Mouse (Mus musculus): ENCODE results near the gene Vcp. TPM values are rescaled to one million over a fixed set of nuclear protein-coding genes. Genes with fewer than 3 reads are reported as not detected.

The Vcp gene
- polyA plus RNA-seq, 1 experiment from 2014 or later = 531 TPM

- ATAC-seq (ENCODE audit: low FRiP score, low TSS enrichment) (no peak), DNase-seq (no peak)
- H3K9ac ChIP-seq (replicated peaks; ENCODE audit: low read length) = no peak overlapping the region
These were observed 51.8 kb downstream of the Vcp start for GRCm38 (mm10) chr4:42948527-42948926.

GRCm38 (mm10) chr4:42946733-42947290 is 53.5 kb downstream of the Vcp start:
- Histone ChIP-seq H3K9ac (replicated peaks; ENCODE audit: low read length) (peak overlapping the region; percentile 27; the same call in 1 of the 2 replicates), H3K27me3 (ENCODE audit: control insufficient read depth, insufficient read depth, low read length) (no peaks in the 10 kb centered on the region), H3K4me1 (ENCODE audit: control insufficient read depth, insufficient read depth, low read length) (peaks cover 45% of the 10 kb centered on the region), H3K27ac (replicated peaks; ENCODE audit: low read depth, low read length) (peak overlapping the region; percentile 96), H3K4me2 (ENCODE audit: low read length) (peak overlapping the region; percentile 43), H3K36me3 (ENCODE audit: control insufficient read depth, insufficient read depth, low read length) (0 out of 2 replicates have a peak, but pooled peaks cover 2% of the 10 kb centered on the region), H3K4me3 (replicated peaks; ENCODE audit: low read depth, low read length) (no peak overlapping the region), H3K9me3 (ENCODE audit: control insufficient read depth, low read length) (no peaks in the 10 kb centered on the region)
- ATAC-seq (ENCODE audit: low FRiP score, low TSS enrichment) (peak; percentile 60), DNase-seq (peak; percentile 94)
- WGBS = 11% methylated on average over 10 of the region's 10 CpGs

More at GRCm38 (mm10) chr4:42948527-42948926, 51.8 kb downstream of the Vcp start:
- Histone ChIP-seq H3K4me2 (ENCODE audit: low read length) (no peak overlapping the region), H3K27ac (replicated peaks; ENCODE audit: low read depth, low read length) (peak overlapping the region; percentile 96), H3K4me3 (replicated peaks; ENCODE audit: low read depth, low read length) (no peak overlapping the region), H3K27me3 (ENCODE audit: control insufficient read depth, insufficient read depth, low read length) (no peaks in the 10 kb centered on the region), H3K4me1 (ENCODE audit: control insufficient read depth, insufficient read depth, low read length) (peaks cover 62% of the 10 kb centered on the region), H3K9me3 (ENCODE audit: control insufficient read depth, low read length) (no peaks in the 10 kb centered on the region), H3K36me3 (ENCODE audit: control insufficient read depth, insufficient read depth, low read length) (peaks cover 9% of the 10 kb centered on the region)
- 38% methylated on average over 13 of the region's 13 CpGs for WGBS

- DNase-seq (peak; percentile 91), ATAC-seq (ENCODE audit: low FRiP score, low TSS enrichment) (no peak)
- H3K36me3 ChIP-seq (ENCODE audit: control insufficient read depth, insufficient read depth, low read length) = 0 out of 2 replicates have a peak, but pooled peaks cover 5% of the 10 kb centered on the region
- peak overlapping the region; percentile 43 for H3K4me2 ChIP-seq (ENCODE audit: low read length)
- WGBS = 7% methylated on average over 5 of the region's 5 CpGs
- peak overlapping the region; percentile 27; the same call in 1 of the 2 replicates for H3K9ac ChIP-seq (replicated peaks; ENCODE audit: low read length)
- H3K27ac ChIP-seq (replicated peaks; ENCODE audit: low read depth, low read length) = peak overlapping the region; percentile 96
- no peak overlapping the region for H3K4me3 ChIP-seq (replicated peaks; ENCODE audit: low read depth, low read length)
- no peaks in the 10 kb centered on the region for H3K9me3 ChIP-seq (ENCODE audit: control insufficient read depth, low read length)
- no peaks in the 10 kb centered on the region for H3K27me3 ChIP-seq (ENCODE audit: control insufficient read depth, insufficient read depth, low read length)
- H3K4me1 ChIP-seq (ENCODE audit: control insufficient read depth, insufficient read depth, low read length) = peaks cover 36% of the 10 kb centered on the region
These were observed 54.4 kb downstream of the Vcp start for GRCm38 (mm10) chr4:42945952-42946351.

- H3K9ac ChIP-seq (replicated peaks; ENCODE audit: low read length) = no peak overlapping the region
- WGBS = 89% methylated on average over 3 of the region's 3 CpGs
- H3K27ac ChIP-seq (replicated peaks; ENCODE audit: low read depth, low read length) = no peak overlapping the region
- no peaks in the 10 kb centered on the region for H3K27me3 ChIP-seq (ENCODE audit: control insufficient read depth, insufficient read depth, low read length)
- peaks cover 34% of the 10 kb centered on the region for H3K4me1 ChIP-seq (ENCODE audit: control insufficient read depth, insufficient read depth, low read length)
- H3K4me2 ChIP-seq (ENCODE audit: low read length) = no peak overlapping the region
- no peaks in the 10 kb centered on the region for H3K9me3 ChIP-seq (ENCODE audit: control insufficient read depth, low read length)
- 0 out of 2 replicates have a peak, but pooled peaks cover 5% of the 10 kb centered on the region for H3K36me3 ChIP-seq (ENCODE audit: control insufficient read depth, insufficient read depth, low read length)
- no peak overlapping the region for H3K4me3 ChIP-seq (replicated peaks; ENCODE audit: low read depth, low read length)
- DNase-seq (no peak), ATAC-seq (ENCODE audit: low FRiP score, low TSS enrichment) (no peak)
These were observed 54.9 kb downstream of the Vcp start for GRCm38 (mm10) chr4:42945445-42945844.

GRCm38 (mm10) chr4:42945043-42945442 is 55.3 kb downstream of the Vcp start:
- no peak overlapping the region for H3K9ac ChIP-seq (replicated peaks; ENCODE audit: low read length)
- no peak for ATAC-seq (ENCODE audit: low FRiP score, low TSS enrichment)
- H3K36me3 ChIP-seq (ENCODE audit: control insufficient read depth, insufficient read depth, low read length) = 0 out of 2 replicates have a peak, but pooled peaks cover 5% of the 10 kb centered on the region
- no peak overlapping the region for H3K27ac ChIP-seq (replicated peaks; ENCODE audit: low read depth, low read length)
- H3K4me1 ChIP-seq (ENCODE audit: control insufficient read depth, insufficient read depth, low read length) = peaks cover 34% of the 10 kb centered on the region
- H3K9me3 ChIP-seq (ENCODE audit: control insufficient read depth, low read length) = no peaks in the 10 kb centered on the region
- DNase-seq = no peak
- H3K4me2 ChIP-seq (ENCODE audit: low read length) = no peak overlapping the region
- H3K27me3 ChIP-seq (ENCODE audit: control insufficient read depth, insufficient read depth, low read length) = no peaks in the 10 kb centered on the region
- no peak overlapping the region for H3K4me3 ChIP-seq (replicated peaks; ENCODE audit: low read depth, low read length)
- 23% methylated on average over 6 of the region's 6 CpGs for WGBS

GRCm38 (mm10) chr4:42944185-42944584 is 56.1 kb downstream of the Vcp start:
- H3K4me2 ChIP-seq (ENCODE audit: low read length) = no peak overlapping the region
- no peaks in the 10 kb centered on the region for H3K9me3 ChIP-seq (ENCODE audit: control insufficient read depth, low read length)
- ATAC-seq (ENCODE audit: low FRiP score, low TSS enrichment) (no peak), DNase-seq (no peak)
- H3K4me1 ChIP-seq (ENCODE audit: control insufficient read depth, insufficient read depth, low read length) = peaks cover 32% of the 10 kb centered on the region
- H3K27me3 ChIP-seq (ENCODE audit: control insufficient read depth, insufficient read depth, low read length) = no peaks in the 10 kb centered on the region
- H3K36me3 ChIP-seq (ENCODE audit: control insufficient read depth, insufficient read depth, low read length) = peaks cover 10% of the 10 kb centered on the region; the same call in 1 of the 2 replicates
- H3K27ac ChIP-seq (replicated peaks; ENCODE audit: low read depth, low read length) = no peak overlapping the region
- WGBS = 88% methylated on average over 9 of the region's 9 CpGs
- H3K9ac ChIP-seq (replicated peaks; ENCODE audit: low read length) = no peak overlapping the region
- no peak overlapping the region for H3K4me3 ChIP-seq (replicated peaks; ENCODE audit: low read depth, low read length)

GRCm38 (mm10) chr4:42943341-42943740 is 57.0 kb downstream of the Vcp start:
- no peak overlapping the region for H3K4me2 ChIP-seq (ENCODE audit: low read length)
- no peaks in the 10 kb centered on the region for H3K27me3 ChIP-seq (ENCODE audit: control insufficient read depth, insufficient read depth, low read length)
- H3K9me3 ChIP-seq (ENCODE audit: control insufficient read depth, low read length) = no peaks in the 10 kb centered on the region
- DNase-seq (peak; percentile 51), ATAC-seq (ENCODE audit: low FRiP score, low TSS enrichment) (no peak)
- WGBS = 66% methylated on average over 5 of the region's 5 CpGs
- no peak overlapping the region for H3K9ac ChIP-seq (replicated peaks; ENCODE audit: low read length)
- H3K4me3 ChIP-seq (replicated peaks; ENCODE audit: low read depth, low read length) = no peak overlapping the region
- H3K27ac ChIP-seq (replicated peaks; ENCODE audit: low read depth, low read length) = no peak overlapping the region; the same call in 1 of the 2 replicates
- peaks cover 12% of the 10 kb centered on the region for H3K36me3 ChIP-seq (ENCODE audit: control insufficient read depth, insufficient read depth, low read length)
- H3K4me1 ChIP-seq (ENCODE audit: control insufficient read depth, insufficient read depth, low read length) = peaks cover 24% of the 10 kb centered on the region

- no peak overlapping the region for H3K4me3 ChIP-seq (replicated peaks; ENCODE audit: low read depth, low read length)
- no peak overlapping the region for H3K9ac ChIP-seq (replicated peaks; ENCODE audit: low read length)
- no peak for DNase-seq
- 61% methylated on average over 7 of the region's 7 CpGs for whole genome bisulfite sequencing
- H3K27ac ChIP-seq (replicated peaks; ENCODE audit: low read depth, low read length) = no peak overlapping the region
- H3K36me3 ChIP-seq (ENCODE audit: control insufficient read depth, insufficient read depth, low read length) = peaks cover 17% of the 10 kb centered on the region
- no peaks in the 10 kb centered on the region for H3K27me3 ChIP-seq (ENCODE audit: control insufficient read depth, insufficient read depth, low read length)
- H3K9me3 ChIP-seq (ENCODE audit: control insufficient read depth, low read length) = no peaks in the 10 kb centered on the region
- no peak overlapping the region for H3K4me2 ChIP-seq (ENCODE audit: low read length)
- H3K4me1 ChIP-seq (ENCODE audit: control insufficient read depth, insufficient read depth, low read length) = peaks cover 4% of the 10 kb centered on the region
- no peak for ATAC-seq (ENCODE audit: low FRiP score, low TSS enrichment)
These were observed 58.9 kb downstream of the Vcp start for GRCm38 (mm10) chr4:42941396-42941795.

- no peaks in the 10 kb centered on the region for H3K9me3 ChIP-seq (ENCODE audit: control insufficient read depth, low read length)
- H3K9ac ChIP-seq (replicated peaks; ENCODE audit: low read length) = no peak overlapping the region
- H3K36me3 ChIP-seq (ENCODE audit: control insufficient read depth, insufficient read depth, low read length) = peaks cover 8% of the 10 kb centered on the region; the same call in 1 of the 2 replicates
- ATAC-seq (ENCODE audit: low FRiP score, low TSS enrichment) (no peak), DNase-seq (peak; percentile 71)
- H3K27ac ChIP-seq (replicated peaks; ENCODE audit: low read depth, low read length) = no peak overlapping the region
- H3K4me2 ChIP-seq (ENCODE audit: low read length) = peak overlapping the region; percentile 35
- H3K27me3 ChIP-seq (ENCODE audit: control insufficient read depth, insufficient read depth, low read length) = no peaks in the 10 kb centered on the region
- H3K4me1 ChIP-seq (ENCODE audit: control insufficient read depth, insufficient read depth, low read length) = peaks cover 4% of the 10 kb centered on the region; the same call in 1 of the 2 replicates
- H3K4me3 ChIP-seq (replicated peaks; ENCODE audit: low read depth, low read length) = no peak overlapping the region
- 10% methylated on average over 22 of the region's 22 CpGs for WGBS
These were observed 66.7 kb downstream of the Vcp start for GRCm38 (mm10) chr4:42933630-42934029.
